Comparison of ENCODE assay signal across 19 mouse cellular contexts in genomic region chr5:83351615-83352014, GRCm38 (mm10). TPM values are rescaled to one million over a fixed set of nuclear protein-coding genes. Genes with fewer than 3 reads are reported as not detected.
DNase-seq lines count a peak whose midpoint lies in the region; ATAC-seq and TF ChIP-seq lines count a peak whose summit lies in the region.
"Had no signal": no experiment of that assay in that cellular context is flagged by ENCODE, and none has a peak within 500 bp of the region (broad histone marks: within the 10 kb centered on the region; RNA-seq: fewer than 3 reads in every experiment).

No protein-coding gene starts in this region.

- no peaks in the 10 kb centered on the region for H3K36me3 ChIP-seq in heart, embryonic 12.5 days
- no peaks in the 10 kb centered on the region for H3K36me3 ChIP-seq in lung, postnatal 0 days (ENCODE audit: insufficient read depth, low read length)
- H3K36me3 ChIP-seq: forebrain, embryonic 12.5 days; limb, embryonic 10.5 days; liver, embryonic 13.5 days; midbrain, embryonic 10.5 days had no signal

- H3K4me2 ChIP-seq in heart, embryonic 12.5 days: no peak overlapping the region
- no peak overlapping the region for H3K4me2 ChIP-seq in lung, postnatal 0 days (replicated peaks; ENCODE audit: low read depth, low read length)
- H3K4me2 ChIP-seq: forebrain, embryonic 12.5 days; liver, embryonic 13.5 days had no signal

- peak; percentile 73 for ATAC-seq in heart, embryonic 12.5 days (ENCODE audit: insufficient number of reproducible peaks, low FRiP score)
- peak; percentile 85 for ATAC-seq in lung, postnatal 0 days
- no peak for ATAC-seq in granulocyte monocyte progenitor cell, adult 5-6 weeks (replicated peaks; ENCODE audit: poor library complexity, severe bottlenecking)
- no peak for ATAC-seq in erythroid progenitor cell, adult 5-6 weeks (replicated peaks; ENCODE audit: low FRiP score, poor library complexity, severe bottlenecking)
- ATAC-seq: CD4-positive, CD25-positive, alpha-beta regulatory T cell, adult 4 months had no signal

- no peak for TF ChIP-seq CTCF in lung, postnatal 0 days (IDR thresholded peaks at IDR 0.05)

- no peak for DNase-seq in heart, postnatal 14 days
- peak; percentile 11 for DNase-seq in 416B (ENCODE audit: low read depth)
- DNase-seq in embryo, embryonic 10.5 days (ENCODE audit: low spot score): peak; percentile 61
- DNase-seq in lung, postnatal 0 days (ENCODE audit: low spot score): peak; percentile 74
- no peak for DNase-seq in cerebellum, postnatal 4 days (ENCODE audit: low spot score in 2 of 2)
- DNase-seq: cerebellum, adult 11-12 months; kidney, adult 11 months; kidney, postnatal 36 days; layer of hippocampus, postnatal 36 days; liver, embryonic 13.5 days had no signal

- no peak overlapping the region for H3K9ac ChIP-seq in heart, embryonic 12.5 days
- no peak overlapping the region for H3K9ac ChIP-seq in lung, postnatal 0 days (replicated peaks; ENCODE audit: low read depth)
- H3K9ac ChIP-seq: forebrain, embryonic 12.5 days; liver, embryonic 13.5 days had no signal

- H3K4me1 ChIP-seq in heart, embryonic 12.5 days (replicated peaks): peaks cover 5% of the 10 kb centered on the region; the same call in 1 of the 2 replicates
- H3K4me1 ChIP-seq in lung, postnatal 0 days (ENCODE audit: insufficient read depth, low read depth, low read length): no peaks in the 10 kb centered on the region
- H3K4me1 ChIP-seq: limb, embryonic 10.5 days; liver, embryonic 13.5 days had no signal

- H3K9me3 ChIP-seq in heart, embryonic 12.5 days (replicated peaks): no peaks in the 10 kb centered on the region
- no peaks in the 10 kb centered on the region for H3K9me3 ChIP-seq in lung, postnatal 0 days (ENCODE audit: low read length)
- H3K9me3 ChIP-seq: forebrain, embryonic 12.5 days; limb, embryonic 10.5 days; liver, embryonic 13.5 days; midbrain, embryonic 10.5 days had no signal

- WGBS in heart, embryonic 12.5 days: 6% methylated on average over 2 of the region's 2 CpGs
- 8% methylated on average over 2 of the region's 2 CpGs for WGBS in lung, postnatal 0 days

- H3K27me3 ChIP-seq in heart, embryonic 12.5 days (replicated peaks): no peaks in the 10 kb centered on the region
- H3K27me3 ChIP-seq in lung, postnatal 0 days (replicated peaks; ENCODE audit: insufficient read depth, low read length): no peaks in the 10 kb centered on the region
- H3K27me3 ChIP-seq: forebrain, embryonic 12.5 days; liver, embryonic 13.5 days had no signal

- intact Hi-C loops in heart, postnatal 14 days (cut with DNase I): no loop called here

- no peak overlapping the region for H3K4me3 ChIP-seq in heart, embryonic 12.5 days
- no peak overlapping the region for H3K4me3 ChIP-seq in lung, postnatal 0 days (ENCODE audit: low read depth, low read length)
- H3K4me3 ChIP-seq: forebrain, embryonic 12.5 days; limb, embryonic 10.5 days; liver, embryonic 13.5 days; midbrain, embryonic 10.5 days had no signal

- peak overlapping the region; percentile 57 for H3K27ac ChIP-seq in heart, embryonic 12.5 days (ENCODE audit: poor library complexity, severe bottlenecking)
- no peak overlapping the region for H3K27ac ChIP-seq in lung, postnatal 0 days (ENCODE audit: low read length)
- H3K27ac ChIP-seq: forebrain, embryonic 12.5 days; limb, embryonic 10.5 days; liver, embryonic 13.5 days; midbrain, embryonic 10.5 days had no signal

- TF ChIP-seq EP300 in lung, postnatal 0 days (IDR thresholded peaks at IDR 0.05): peak; percentile 73; the same call in 1 of the 2 replicates

RNA-seq across cellular contexts. Expression of gene Tecrl, which starts 3.4 kb away (rescaled TPM):
- 33.9 and 35.4 TPM in 2 replicates for polyA plus RNA-seq in heart, embryonic 12.5 days (2016; fragmentation: Nextera tagmentation; extraction: Ambion mirVana)
- 10 to 100 TPM; 88.5 to 91.5 TPM for total RNA-seq in heart, postnatal 14 days (2021)
- polyA plus RNA-seq in lung, postnatal 0 days (2015; fragmentation: Nextera tagmentation; extraction: Ambion mirVana): 3.2 and 3.7 TPM in 2 replicates
- total RNA-seq in granulocyte monocyte progenitor cell, adult 5-6 weeks (2014; fragmentation: Nextera tagmentation): not detected in 2 replicates
- not detected in 2 replicates for total RNA-seq in granulocyte monocyte progenitor cell, adult 5-6 weeks (2017)
- not detected in 2 replicates for total RNA-seq in erythroid progenitor cell, adult 5-6 weeks (2015; ENCODE audit: low replicate concordance)
- not detected in 2 replicates for total RNA-seq in erythroid progenitor cell, adult 5-6 weeks (2017; ENCODE audit: low replicate concordance)
- total RNA-seq: hematopoietic stem cell, adult 5-6 weeks had no signal
- polyA plus RNA-seq: CD4-positive, CD25-positive, alpha-beta regulatory T cell, adult 4 months; limb, embryonic 10.5 days; thymus, postnatal 0 days had no signal

Comparison
In these comparisons a context has a peak if more than half of its experiments do, and no peak if none do; other contexts are left out.
1. ATAC-seq: peak in heart, embryonic 12.5 days (single experiment) and lung, postnatal 0 days (single experiment); none in granulocyte monocyte progenitor cell, adult 5-6 weeks (single experiment) and erythroid progenitor cell, adult 5-6 weeks (single experiment).
2. DNase-seq: peak in 416B (single experiment), embryo, embryonic 10.5 days (single experiment) and lung, postnatal 0 days (single experiment); none in heart, postnatal 14 days (0 of 2) and cerebellum, postnatal 4 days (0 of 2).
3. RNA of gene Tecrl, which starts 3.4 kb away (total RNA-seq): 88.5 to 91.5 TPM in heart, postnatal 14 days; not detected in granulocyte monocyte progenitor cell, adult 5-6 weeks and not detected in erythroid progenitor cell, adult 5-6 weeks; every median in the first group is over 10 times any median in the second.